Mouse (Mus musculus): ENCODE measurements at regions not wholly inside any gene's neighbourhood (a gene's known extent, or its start where the extent isn't known, plus 50 kb on each side); places are given as distances from the start of the nearest gene placed in this dataset.

- TF ChIP-seq CTCF (IDR thresholded peaks at IDR 0.05; ENCODE audit: low read depth), result peak; percentile 81
- TF ChIP-seq EP300 (IDR thresholded peaks at IDR 0.05; ENCODE audit: low read depth), result no peak
Measured at GRCm38 (mm10) chr1:83717056-83717455, 309.1 kb upstream of the Sphkap start.

Data from heart, postnatal 0 days (tissue).